Mouse (Mus musculus) telencephalon, adult 2 months (tissue): ENCODE results near the gene Hmcn1.

Experiments used
- DNase-seq: peaks from one replicate; pipeline ENCODE4 v3.0.0-alpha.2; 2011; ENCODE audit warnings: low read depth, low spot score

Gene Hmcn1

DNA sequence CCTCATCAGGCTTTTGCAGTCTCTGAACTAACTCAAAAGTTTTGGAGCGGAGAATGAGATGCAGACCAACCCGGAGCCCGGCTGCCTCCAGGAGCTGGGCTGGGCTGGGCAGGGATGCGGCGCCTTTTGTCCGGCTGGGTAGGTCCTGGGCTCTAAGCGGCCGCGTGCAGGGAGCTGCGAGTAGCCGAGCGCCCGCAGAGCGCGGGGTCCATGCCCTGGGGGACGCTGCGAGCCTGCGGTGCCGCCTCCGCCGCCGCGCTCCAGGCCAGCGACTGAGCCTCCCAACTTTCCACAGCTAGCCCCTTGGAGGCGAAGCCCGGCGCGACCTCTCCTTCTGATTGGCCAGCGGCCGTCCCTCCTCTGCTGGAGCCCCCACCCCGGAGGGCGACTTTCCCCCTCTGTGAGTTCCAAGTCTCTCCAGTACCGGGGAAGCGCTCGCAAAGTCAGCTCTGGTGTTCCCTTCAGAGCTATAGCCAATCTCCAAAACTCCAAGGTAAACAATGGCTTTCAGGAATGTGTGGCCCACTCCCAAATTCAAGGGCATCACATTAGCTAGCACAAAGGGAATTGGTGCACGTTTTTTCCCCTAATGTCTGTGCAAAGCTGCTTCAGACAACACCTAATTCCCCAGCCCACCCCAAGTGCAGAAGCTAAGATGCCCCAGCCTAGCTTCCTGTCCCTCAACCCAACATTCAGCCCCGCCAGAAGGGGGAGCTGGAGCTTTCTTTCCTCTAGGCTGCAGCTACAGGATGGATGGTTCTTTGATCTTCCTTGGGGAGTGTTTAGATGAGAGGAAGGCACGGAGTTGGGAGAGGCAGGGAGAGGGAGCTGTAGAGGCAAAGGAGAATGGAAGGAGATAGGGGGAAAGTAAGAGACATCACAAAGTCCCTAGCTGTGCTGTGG, at the start of gene Hmcn1:
Gene Hmcn1 (minus strand): TSS at position 274 of the 903 bp plus-strand sequence.
- no peak for DNase-seq

GRCm38 (mm10) chr1:151040945-151041649, 47.9 kb upstream of the Hmcn1 start:
- no peak for DNase-seq

DNA sequence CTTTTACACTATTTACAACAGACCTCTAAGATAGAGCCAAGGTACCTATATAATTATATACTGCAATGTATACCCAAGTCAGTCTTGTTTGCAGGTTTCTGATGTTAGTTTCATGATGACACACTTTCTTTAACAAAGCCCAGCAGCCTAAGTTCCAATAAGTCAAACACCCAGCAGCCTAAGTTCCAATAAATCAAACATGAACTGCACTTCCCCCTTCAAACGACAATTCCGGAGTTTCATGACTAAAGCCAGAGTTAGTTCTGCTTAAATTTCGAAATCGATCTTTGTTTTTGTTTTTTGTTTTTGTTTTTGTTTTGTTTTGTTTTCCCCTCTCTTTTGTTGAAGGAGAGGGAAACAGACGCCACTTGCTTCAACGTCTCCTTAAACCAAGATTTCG, 47.1 kb upstream of the Hmcn1 start:
- DNase-seq, result no peak

DNA sequence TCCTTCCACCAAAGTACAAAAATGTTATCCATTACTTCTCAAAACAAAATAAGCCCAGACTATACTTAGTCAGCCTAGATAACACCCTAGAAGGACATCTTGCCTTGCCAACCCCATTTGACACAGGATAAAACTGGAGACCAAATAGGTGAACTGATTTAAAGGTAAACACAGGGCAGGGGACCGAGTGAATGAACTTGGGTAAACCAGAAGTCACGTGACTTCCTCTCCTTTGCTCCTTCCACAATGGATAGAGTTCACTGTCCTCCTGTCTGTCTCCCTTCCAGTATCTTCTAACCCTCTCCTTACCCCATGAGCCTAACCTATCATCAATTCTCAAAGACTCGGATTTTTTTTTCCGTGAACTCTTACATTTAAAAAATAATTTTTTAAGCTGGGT, 46.0 kb upstream of the Hmcn1 start:
- DNase-seq, result no peak

- DNase-seq, result no peak
These were observed 45.3 kb upstream of the Hmcn1 start for GRCm38 (mm10) chr1:151038566-151038965.

GRCm38 (mm10) chr1:151036405-151036985, 43.3 kb upstream of the Hmcn1 start:
- no peak for DNase-seq

- no peak for DNase-seq
These were observed 42.5 kb upstream of the Hmcn1 start for GRCm38 (mm10) chr1:151035766-151036165.

DNA sequence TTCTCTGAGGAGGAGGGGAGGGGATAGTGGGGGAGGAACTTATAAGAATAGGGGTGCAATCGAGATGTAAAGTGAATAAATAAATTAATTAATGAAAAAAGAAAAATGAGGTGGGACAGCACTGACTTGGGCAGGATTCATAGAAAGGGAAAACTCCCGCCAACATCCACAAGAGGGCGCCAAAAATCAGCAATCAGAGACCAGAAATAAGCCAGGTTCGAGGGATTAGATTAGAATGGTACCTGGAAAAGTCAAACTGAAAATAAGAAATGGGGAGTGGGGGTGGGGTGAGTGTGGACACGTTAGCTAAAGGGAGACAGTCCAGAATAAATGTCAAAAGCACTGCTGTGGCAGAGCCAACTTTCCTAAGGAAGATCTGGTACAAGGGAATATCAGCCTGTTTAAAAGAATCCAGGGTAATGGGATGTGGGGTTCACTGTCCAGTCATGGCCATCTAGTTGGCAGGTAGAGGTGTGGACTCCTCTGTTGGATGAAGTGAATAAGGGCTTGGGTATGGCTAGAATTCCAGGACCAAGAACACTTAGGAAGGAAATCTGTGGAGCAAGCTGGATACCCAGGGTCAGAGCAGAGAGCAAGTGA, 41.9 kb upstream of the Hmcn1 start:
- DNase-seq, result no peak

DNA sequence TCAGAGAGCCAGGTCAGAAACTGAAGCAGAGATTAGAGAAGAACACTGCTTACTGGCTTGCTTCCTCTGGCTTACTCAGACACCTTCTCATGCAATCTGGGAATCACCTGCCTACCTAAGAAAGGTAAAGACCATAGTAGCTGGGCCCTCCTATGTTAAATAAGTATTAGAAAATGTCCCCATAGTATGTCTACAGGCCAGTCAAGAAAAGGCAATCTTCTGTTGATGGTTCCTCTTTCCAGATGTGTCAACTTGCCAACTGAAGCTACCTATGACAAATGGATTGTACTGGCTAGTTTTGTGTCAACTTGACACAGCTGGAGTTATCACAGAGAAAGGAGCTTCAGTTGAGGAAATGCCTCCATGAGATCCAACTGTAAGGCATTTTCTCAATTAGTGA, 40.1 kb upstream of the Hmcn1 start:
- no peak for DNase-seq

DNA sequence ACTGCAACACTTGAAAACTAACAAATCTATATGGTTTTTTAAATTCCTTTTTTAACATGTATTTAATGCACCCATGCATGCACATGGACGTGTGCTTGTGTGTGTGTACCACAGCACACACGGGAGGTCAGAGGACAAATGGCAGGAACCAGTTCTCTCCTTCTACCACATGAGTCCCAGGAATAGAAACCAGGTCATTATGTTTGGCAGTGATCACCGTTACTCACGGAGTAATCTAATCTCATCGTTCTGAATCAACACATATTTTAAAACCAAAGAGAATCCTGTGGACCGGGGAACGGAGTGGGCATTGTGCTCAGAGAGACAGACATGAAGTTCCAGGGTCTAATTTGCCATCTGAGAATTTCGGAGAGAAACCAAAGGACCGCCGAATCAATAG, 38.3 kb upstream of the Hmcn1 start:
- no peak for DNase-seq

DNA sequence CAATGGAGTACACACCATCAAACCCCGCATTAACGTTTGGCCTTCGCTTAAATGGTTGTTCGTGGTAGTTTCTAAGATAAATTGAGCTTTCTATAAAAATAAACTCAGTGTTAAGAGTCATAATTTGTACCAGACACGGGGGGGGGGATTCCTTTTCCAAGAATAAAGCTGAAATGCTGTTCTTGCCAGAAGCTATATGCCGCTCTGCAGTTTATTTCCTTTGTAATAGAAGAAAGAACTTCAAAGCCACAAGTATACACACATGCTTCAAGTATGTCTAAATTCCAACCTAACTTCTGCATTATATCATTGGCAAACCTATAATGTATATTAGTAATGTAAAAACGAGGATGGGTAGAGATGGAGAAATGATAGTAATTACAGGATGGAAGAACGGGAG, 37.9 kb upstream of the Hmcn1 start:
- no peak for DNase-seq

DNA sequence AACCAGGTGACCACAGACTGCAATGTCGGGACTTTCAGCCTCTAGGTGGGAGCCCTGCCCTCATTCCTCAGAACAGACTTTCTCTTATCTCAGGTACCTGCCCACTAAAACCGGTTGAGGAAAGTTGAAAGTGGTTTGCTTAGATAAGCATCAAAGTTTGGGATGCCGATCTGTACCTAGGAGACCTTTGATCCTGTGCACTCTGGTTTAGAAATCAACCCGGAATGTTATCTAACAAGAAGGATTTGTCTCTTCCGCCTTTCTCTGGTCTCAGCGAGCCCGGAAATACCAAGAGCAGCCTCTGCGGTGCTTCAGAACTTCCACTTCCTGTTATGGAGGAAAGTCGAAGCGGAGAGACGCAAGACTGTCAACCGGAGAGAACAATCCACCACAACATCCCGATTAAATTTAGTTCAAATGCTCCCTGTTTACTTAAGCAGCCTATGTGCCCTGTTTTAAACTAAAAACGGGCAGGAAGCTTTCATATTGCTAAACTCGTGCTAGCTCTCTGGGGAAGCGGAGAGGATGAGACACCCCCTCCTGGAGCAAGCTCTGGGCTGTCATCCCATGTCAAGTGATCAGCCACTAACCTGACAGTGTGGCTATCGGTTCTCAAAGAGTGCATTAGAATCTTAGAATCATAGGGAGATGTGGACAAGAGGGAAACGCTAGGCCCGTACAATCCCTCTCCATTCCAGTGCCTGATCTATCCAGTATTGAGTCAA, 32.0 kb upstream of the Hmcn1 start:
- DNase-seq, result no peak

GRCm38 (mm10) chr1:151019273-151019890, 26.1 kb upstream of the Hmcn1 start:
- no peak for DNase-seq

- no peak for DNase-seq
These were observed 17.8 kb upstream of the Hmcn1 start for GRCm38 (mm10) chr1:151011056-151011455.

GRCm38 (mm10) chr1:151009115-151009797, 16.0 kb upstream of the Hmcn1 start:
- peak; percentile 51 for DNase-seq

GRCm38 (mm10) chr1:151007747-151008146, 14.5 kb upstream of the Hmcn1 start:
- no peak for DNase-seq

GRCm38 (mm10) chr1:151004007-151004406, 10.8 kb upstream of the Hmcn1 start:
- DNase-seq, result no peak

- no peak for DNase-seq
These were observed 8.7 kb upstream of the Hmcn1 start for GRCm38 (mm10) chr1:151001868-151002428.

- DNase-seq, result no peak
These were observed 7.5 kb upstream of the Hmcn1 start for GRCm38 (mm10) chr1:151000714-151001113.

GRCm38 (mm10) chr1:150994612-150995011, 1.4 kb upstream of the Hmcn1 start:
- DNase-seq, result no peak
